Mouse (Mus musculus): ENCODE measurements at regions not wholly inside any gene's neighbourhood (a gene's known extent, or its start where the extent isn't known, plus 50 kb on each side); places are given as distances from the start of the nearest gene placed in this dataset.
A peak's percentile ranks its signal among the peaks of the same experiment; 100 is the strongest.

DNA sequence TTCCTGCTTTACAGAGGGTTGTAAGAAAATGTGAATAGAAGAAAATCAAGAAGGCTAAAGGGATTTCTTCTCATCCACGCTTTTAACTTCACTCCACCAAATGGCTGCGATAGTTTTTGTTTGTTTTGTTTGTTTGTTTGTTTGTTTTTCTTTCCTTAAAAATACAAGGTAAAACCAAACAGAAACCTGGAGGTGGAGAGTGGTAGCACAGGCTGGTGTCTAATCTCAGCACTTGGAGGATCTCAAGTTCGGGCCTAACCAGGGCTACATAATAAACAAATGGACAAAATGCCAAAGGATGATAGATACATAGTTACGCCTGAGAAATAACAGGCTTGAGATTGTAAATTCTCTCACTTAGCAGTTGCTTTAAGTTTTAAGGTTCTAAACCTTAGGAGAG lies 50.8 kb upstream of the Mboat1 start:
- no peak overlapping the region for H3K4me2 ChIP-seq
- ATAC-seq (replicated peaks; ENCODE audit: insufficient number of reproducible peaks, low FRiP score, low TSS enrichment): no peak
- no peak overlapping the region for H3K9ac ChIP-seq (ENCODE audit: low read depth, low read length)
- H3K4me1 ChIP-seq (ENCODE audit: control insufficient read depth, insufficient read depth, low read length): peaks cover 11% of the 10 kb centered on the region
- H3K9me3 ChIP-seq (replicated peaks; ENCODE audit: control insufficient read depth, low read length): no peaks in the 10 kb centered on the region; the same call in 1 of the 2 replicates
- no peak overlapping the region for H3K4me3 ChIP-seq (ENCODE audit: low read depth, low read length)
- H3K27me3 ChIP-seq (ENCODE audit: control insufficient read depth, insufficient read depth, low read length): no peaks in the 10 kb centered on the region
- WGBS (ENCODE audit: insufficient replicate concordance): 44% methylated on average over 4 of the region's 4 CpGs
- H3K36me3 ChIP-seq (ENCODE audit: control insufficient read depth, insufficient read depth, low read length): no peaks in the 10 kb centered on the region
- H3K27ac ChIP-seq (ENCODE audit: low read depth, low read length): no peak overlapping the region

DNA sequence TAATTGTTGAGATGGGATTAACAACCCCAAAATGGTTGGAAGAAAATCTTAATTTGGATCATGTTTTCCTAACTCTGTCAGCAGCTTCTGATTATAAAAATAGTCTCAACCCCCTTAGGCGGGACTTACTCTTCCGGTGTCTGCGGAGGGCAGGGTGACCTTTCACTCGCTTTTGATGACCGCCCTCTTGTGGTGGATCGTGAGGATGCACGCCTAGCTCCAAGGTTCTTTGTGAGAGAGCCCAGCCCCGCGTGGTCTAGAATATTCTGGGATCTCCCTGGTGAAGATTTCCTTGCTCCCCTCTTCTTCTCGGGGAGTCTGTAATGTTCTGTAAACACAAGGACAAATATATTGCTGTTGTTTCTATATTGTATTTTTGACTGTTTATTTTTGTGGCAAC lies 51.3 kb upstream of the Mboat1 start:
- no peak overlapping the region for H3K27ac ChIP-seq (ENCODE audit: low read depth, low read length)
- H3K9ac ChIP-seq (ENCODE audit: low read depth, low read length): no peak overlapping the region
- no peaks in the 10 kb centered on the region for H3K27me3 ChIP-seq (ENCODE audit: control insufficient read depth, insufficient read depth, low read length)
- peak; percentile 81 for ATAC-seq (replicated peaks; ENCODE audit: insufficient number of reproducible peaks, low FRiP score, low TSS enrichment)
- WGBS (ENCODE audit: insufficient replicate concordance): under 1% methylated on average over 10 of the region's 10 CpGs
- peak overlapping the region; percentile 11 for H3K4me2 ChIP-seq
- no peak overlapping the region for H3K4me3 ChIP-seq (ENCODE audit: low read depth, low read length)
- no peaks in the 10 kb centered on the region for H3K36me3 ChIP-seq (ENCODE audit: control insufficient read depth, insufficient read depth, low read length)
- H3K9me3 ChIP-seq (replicated peaks; ENCODE audit: control insufficient read depth, low read length): no peaks in the 10 kb centered on the region; the same call in 1 of the 2 replicates
- H3K4me1 ChIP-seq (ENCODE audit: control insufficient read depth, insufficient read depth, low read length): peaks cover 11% of the 10 kb centered on the region

DNA sequence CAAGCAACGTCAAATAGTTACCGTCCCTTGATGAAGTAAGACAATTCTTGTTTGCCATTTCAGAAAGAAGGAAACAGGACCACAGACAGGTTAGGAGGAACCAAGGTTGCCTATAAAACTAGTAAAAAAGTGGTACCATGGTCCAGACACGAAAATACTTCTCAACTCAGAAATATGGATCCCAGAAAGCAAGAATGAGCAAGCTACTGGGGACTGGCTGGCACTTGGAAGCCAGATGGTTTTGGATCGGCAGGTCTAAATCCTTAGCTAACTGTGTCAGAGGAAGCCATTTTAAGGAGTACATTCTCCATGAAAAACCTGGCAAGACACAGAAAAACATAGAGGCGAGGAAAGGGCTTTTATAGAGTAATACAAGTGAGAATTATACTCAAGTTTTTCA lies 51.9 kb upstream of the Mboat1 start:
- Histone ChIP-seq H3K4me1 (ENCODE audit: control insufficient read depth, insufficient read depth, low read length) (peaks cover 11% of the 10 kb centered on the region), H3K36me3 (ENCODE audit: control insufficient read depth, insufficient read depth, low read length) (no peaks in the 10 kb centered on the region), H3K4me2 (peak overlapping the region; percentile 53), H3K27ac (ENCODE audit: low read depth, low read length) (peak overlapping the region; percentile 82), H3K27me3 (ENCODE audit: control insufficient read depth, insufficient read depth, low read length) (no peaks in the 10 kb centered on the region), H3K4me3 (ENCODE audit: low read depth, low read length) (no peak overlapping the region; the same call in 1 of the 2 replicates), H3K9me3 (replicated peaks; ENCODE audit: control insufficient read depth, low read length) (no peaks in the 10 kb centered on the region; the same call in 1 of the 2 replicates), H3K9ac (ENCODE audit: low read depth, low read length) (no peak overlapping the region)
- 33% methylated on average over 5 of the region's 5 CpGs for WGBS (ENCODE audit: insufficient replicate concordance)
- ATAC-seq (replicated peaks; ENCODE audit: insufficient number of reproducible peaks, low FRiP score, low TSS enrichment): 0 out of 2 replicates have a peak, but pooled peaks have one; percentile 6

DNA sequence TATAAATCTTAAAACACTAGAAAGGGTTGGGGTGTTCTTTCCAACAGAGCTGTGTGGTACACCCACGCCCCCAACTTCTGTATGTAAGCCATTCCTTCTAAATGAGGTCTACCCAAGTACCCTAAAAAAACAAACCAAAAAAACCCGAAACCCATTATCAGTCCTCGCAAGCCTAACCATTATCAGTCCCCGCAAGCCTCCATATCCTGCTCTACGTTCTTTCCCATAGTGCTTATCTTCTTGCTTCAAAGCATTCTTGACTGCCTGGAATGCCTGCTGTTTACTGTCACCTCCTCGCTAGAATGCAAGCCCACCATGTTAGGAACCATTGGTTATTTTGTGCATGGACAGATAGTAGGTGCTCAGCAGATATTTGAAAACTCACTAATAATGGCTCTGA lies 52.3 kb upstream of the Mboat1 start:
- Histone ChIP-seq H3K4me1 (ENCODE audit: control insufficient read depth, insufficient read depth, low read length) (peaks cover 11% of the 10 kb centered on the region), H3K27ac (ENCODE audit: low read depth, low read length) (peak overlapping the region; percentile 82), H3K27me3 (ENCODE audit: control insufficient read depth, insufficient read depth, low read length) (no peaks in the 10 kb centered on the region), H3K4me2 (peak overlapping the region; percentile 53), H3K9ac (ENCODE audit: low read depth, low read length) (no peak overlapping the region), H3K36me3 (ENCODE audit: control insufficient read depth, insufficient read depth, low read length) (no peaks in the 10 kb centered on the region), H3K9me3 (replicated peaks; ENCODE audit: control insufficient read depth, low read length) (no peaks in the 10 kb centered on the region), H3K4me3 (ENCODE audit: low read depth, low read length) (no peak overlapping the region; the same call in 1 of the 2 replicates)
- peak; percentile 81 for ATAC-seq (replicated peaks; ENCODE audit: insufficient number of reproducible peaks, low FRiP score, low TSS enrichment)
- WGBS (ENCODE audit: insufficient replicate concordance): 6% methylated on average over 6 of the region's 6 CpGs

DNA sequence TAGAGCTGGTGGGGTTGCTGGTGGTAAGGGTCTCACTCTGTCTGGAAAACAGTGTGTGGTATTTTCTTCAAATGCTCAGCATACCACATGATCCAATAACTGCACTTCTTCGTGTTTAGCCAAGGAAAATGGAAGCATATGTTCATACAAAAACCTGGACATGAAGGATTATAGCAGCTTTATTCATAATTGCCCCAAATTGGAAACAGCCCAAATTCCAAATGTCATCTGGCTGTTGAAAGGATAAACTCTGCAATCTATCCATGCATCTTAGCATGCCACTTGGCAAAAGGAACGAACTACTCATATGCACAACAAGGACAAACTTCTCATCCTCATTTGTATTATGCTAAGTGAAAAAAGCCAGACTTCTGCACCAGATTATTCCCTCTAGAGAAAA lies 53.5 kb upstream of the Mboat1 start:
- Histone ChIP-seq H3K9me3 (replicated peaks; ENCODE audit: control insufficient read depth, low read length) (no peaks in the 10 kb centered on the region), H3K9ac (ENCODE audit: low read depth, low read length) (no peak overlapping the region), H3K4me3 (ENCODE audit: low read depth, low read length) (no peak overlapping the region), H3K27ac (ENCODE audit: low read depth, low read length) (no peak overlapping the region), H3K4me2 (no peak overlapping the region), H3K27me3 (ENCODE audit: control insufficient read depth, insufficient read depth, low read length) (no peaks in the 10 kb centered on the region), H3K36me3 (ENCODE audit: control insufficient read depth, insufficient read depth, low read length) (no peaks in the 10 kb centered on the region), H3K4me1 (ENCODE audit: control insufficient read depth, insufficient read depth, low read length) (peaks cover 11% of the 10 kb centered on the region)
- 76% methylated on average over 2 of the region's 2 CpGs for WGBS (ENCODE audit: insufficient replicate concordance)
- ATAC-seq (replicated peaks; ENCODE audit: insufficient number of reproducible peaks, low FRiP score, low TSS enrichment): no peak

DNA sequence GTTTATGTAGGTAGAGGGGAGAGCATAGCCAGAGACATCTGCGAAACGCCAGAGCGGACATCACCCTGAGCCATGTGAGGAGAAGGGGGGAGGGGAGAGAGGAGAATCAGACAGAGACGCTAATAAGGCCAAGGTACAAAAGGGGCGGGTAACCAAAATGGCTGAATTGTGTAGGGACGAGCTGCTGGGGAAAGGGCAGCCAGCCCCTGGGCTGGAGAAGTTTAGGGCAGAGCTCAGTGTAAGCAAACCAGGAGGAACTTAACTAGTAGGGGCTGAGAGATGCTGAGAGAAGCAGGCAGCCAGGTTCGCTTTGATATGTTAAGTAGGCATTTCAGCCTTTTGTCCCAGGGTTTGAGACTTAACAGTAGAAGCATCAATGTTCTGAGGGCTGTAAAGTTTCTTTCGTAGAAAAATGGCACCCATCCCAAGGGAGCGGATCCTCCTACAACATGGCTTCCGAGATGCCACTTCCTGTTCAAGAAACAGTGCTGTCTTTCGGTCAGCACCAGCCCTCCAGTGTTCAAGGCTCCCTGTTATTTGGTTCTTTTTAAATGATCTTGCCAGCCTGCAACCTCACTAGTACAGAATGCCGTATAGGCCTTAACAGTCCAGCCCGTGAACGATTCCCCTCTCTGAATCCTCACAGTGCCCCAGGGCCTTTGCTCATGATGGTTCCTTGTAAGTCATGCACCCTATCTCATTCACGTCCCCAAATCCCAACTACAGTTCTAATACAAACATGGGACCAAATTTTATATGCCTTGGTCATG lies 55.4 kb upstream of the Mboat1 start:
- no peak overlapping the region for H3K9ac ChIP-seq (ENCODE audit: low read depth, low read length)
- no peaks in the 10 kb centered on the region for H3K9me3 ChIP-seq (replicated peaks; ENCODE audit: control insufficient read depth, low read length)
- H3K27me3 ChIP-seq (ENCODE audit: control insufficient read depth, insufficient read depth, low read length): no peaks in the 10 kb centered on the region
- ATAC-seq (replicated peaks; ENCODE audit: insufficient number of reproducible peaks, low FRiP score, low TSS enrichment): no peak
- H3K4me2 ChIP-seq: no peak overlapping the region; the same call in 1 of the 2 replicates
- H3K36me3 ChIP-seq (ENCODE audit: control insufficient read depth, insufficient read depth, low read length): no peaks in the 10 kb centered on the region
- WGBS (ENCODE audit: insufficient replicate concordance): 69% methylated on average over 15 of the region's 15 CpGs
- no peak overlapping the region for H3K4me3 ChIP-seq (ENCODE audit: low read depth, low read length)
- no peak overlapping the region for H3K27ac ChIP-seq (ENCODE audit: low read depth, low read length)
- H3K4me1 ChIP-seq (ENCODE audit: control insufficient read depth, insufficient read depth, low read length): peaks cover 11% of the 10 kb centered on the region

GRCm38 (mm10) chr13:30074517-30075064 lies 61.7 kb upstream of the Mboat1 start:
- H3K9me3 ChIP-seq (replicated peaks; ENCODE audit: control insufficient read depth, low read length): no peaks in the 10 kb centered on the region
- no peak for ATAC-seq (replicated peaks; ENCODE audit: insufficient number of reproducible peaks, low FRiP score, low TSS enrichment)
- H3K4me3 ChIP-seq (ENCODE audit: low read depth, low read length): no peak overlapping the region
- no peaks in the 10 kb centered on the region for H3K4me1 ChIP-seq (ENCODE audit: control insufficient read depth, insufficient read depth, low read length)
- H3K9ac ChIP-seq (ENCODE audit: low read depth, low read length): no peak overlapping the region
- H3K4me2 ChIP-seq: no peak overlapping the region
- no peaks in the 10 kb centered on the region for H3K27me3 ChIP-seq (ENCODE audit: control insufficient read depth, insufficient read depth, low read length)
- H3K36me3 ChIP-seq (ENCODE audit: control insufficient read depth, insufficient read depth, low read length): no peaks in the 10 kb centered on the region
- no peak overlapping the region for H3K27ac ChIP-seq (ENCODE audit: low read depth, low read length)
- 88% methylated on average over 2 of the region's 2 CpGs for WGBS (ENCODE audit: insufficient replicate concordance)

DNA sequence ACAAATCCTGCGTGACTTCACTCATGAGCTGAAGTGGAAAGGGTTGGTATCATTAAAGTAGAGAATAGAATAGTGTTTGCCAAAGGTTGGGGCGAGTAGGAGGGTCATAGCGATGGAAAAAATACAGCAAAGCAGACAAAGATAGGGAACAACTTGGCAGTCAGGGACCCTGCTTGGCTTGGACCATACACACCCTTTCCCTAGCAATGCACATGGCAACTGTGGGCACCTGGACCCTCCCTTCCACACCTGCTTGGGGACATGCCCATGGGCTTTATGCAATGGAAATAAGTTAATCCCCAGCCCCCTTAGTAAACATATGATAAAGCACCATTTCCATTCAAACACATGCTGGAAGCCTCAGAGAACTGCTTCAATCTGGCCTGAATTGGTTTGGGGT lies 62.2 kb upstream of the Mboat1 start:
- H3K4me3 ChIP-seq (ENCODE audit: low read depth, low read length): no peak overlapping the region
- H3K36me3 ChIP-seq (ENCODE audit: control insufficient read depth, insufficient read depth, low read length): no peaks in the 10 kb centered on the region
- no peak overlapping the region for H3K9ac ChIP-seq (ENCODE audit: low read depth, low read length)
- H3K4me2 ChIP-seq: no peak overlapping the region
- ATAC-seq (replicated peaks; ENCODE audit: insufficient number of reproducible peaks, low FRiP score, low TSS enrichment): no peak
- H3K4me1 ChIP-seq (ENCODE audit: control insufficient read depth, insufficient read depth, low read length): no peaks in the 10 kb centered on the region
- no peaks in the 10 kb centered on the region for H3K9me3 ChIP-seq (replicated peaks; ENCODE audit: control insufficient read depth, low read length)
- H3K27ac ChIP-seq (ENCODE audit: low read depth, low read length): no peak overlapping the region
- H3K27me3 ChIP-seq (ENCODE audit: control insufficient read depth, insufficient read depth, low read length): no peaks in the 10 kb centered on the region
- 81% methylated on average over 3 of the region's 3 CpGs for WGBS (ENCODE audit: insufficient replicate concordance)

- WGBS (ENCODE audit: insufficient replicate concordance): 50% methylated on average over 2 of the region's 2 CpGs
- ATAC-seq (replicated peaks; ENCODE audit: insufficient number of reproducible peaks, low FRiP score, low TSS enrichment): no peak
These were observed 66.9 kb upstream of the Mboat1 start for GRCm38 (mm10) chr13:30069397-30069796.

More at GRCm38 (mm10) chr13:30069397-30069796, 66.9 kb upstream of the Mboat1 start:
- Histone ChIP-seq H3K4me1 (ENCODE audit: control insufficient read depth, insufficient read depth, low read length) (no peaks in the 10 kb centered on the region), H3K9ac (ENCODE audit: low read depth, low read length) (no peak overlapping the region), H3K9me3 (replicated peaks; ENCODE audit: control insufficient read depth, low read length) (no peaks in the 10 kb centered on the region), H3K4me2 (no peak overlapping the region), H3K27me3 (ENCODE audit: control insufficient read depth, insufficient read depth, low read length) (no peaks in the 10 kb centered on the region), H3K27ac (ENCODE audit: low read depth, low read length) (no peak overlapping the region), H3K36me3 (ENCODE audit: control insufficient read depth, insufficient read depth, low read length) (no peaks in the 10 kb centered on the region), H3K4me3 (ENCODE audit: low read depth, low read length) (no peak overlapping the region)

All from heart, embryonic 11.5 days (tissue).